Mouse (Mus musculus) erythroblast, embryonic 14.5 days (primary cell): ENCODE results near the gene Fmr1nb.

Source experiments
- GATA1 ChIP-seq: IDR thresholded peaks from 2 replicates; pipeline ENCODE4 v1.6.1; 2012; ENCODE audit warnings: low read length, inconsistent platforms, mixed read lengths
- TAL1 ChIP-seq: IDR thresholded peaks from 3 replicates; pipeline ENCODE4 v1.6.1; 2012; ENCODE audit warnings: low read length, inconsistent platforms, mixed read lengths

- TF ChIP-seq TAL1 = no peak
- TF ChIP-seq GATA1 = no peak
Measured at GRCm38 (mm10) chrX:68761606-68762005, at the start of gene Fmr1nb.
